Mouse (Mus musculus) CD4-positive naive resting alpha-beta T cell, adult 76 days (primary cell): ENCODE measurements around the gene Serhl. TPM values are rescaled to one million over a fixed set of nuclear protein-coding genes. Genes with fewer than 3 reads are reported as not detected.

Source experiments
- total RNA-seq: library from RNA; stranded (reverse); gene quantifications from one replicate; pipeline ENCODE4 v1.2.4, GENCODE M21; 2023

The Serhl gene
- total RNA-seq, result 15.9 TPM

DNA sequence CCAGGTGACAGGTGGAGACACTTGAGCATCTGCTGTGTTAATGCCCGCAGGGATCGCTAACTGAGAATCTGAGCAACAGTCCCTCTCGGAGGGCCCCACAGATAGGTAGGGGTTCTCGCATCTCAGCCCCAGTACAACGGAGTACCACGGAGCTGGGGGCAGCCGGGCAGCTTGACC lies at the start of gene Serhl:
Gene Serhl (plus strand): TSS at position 78 of the 177 bp plus-strand sequence.

DNA sequence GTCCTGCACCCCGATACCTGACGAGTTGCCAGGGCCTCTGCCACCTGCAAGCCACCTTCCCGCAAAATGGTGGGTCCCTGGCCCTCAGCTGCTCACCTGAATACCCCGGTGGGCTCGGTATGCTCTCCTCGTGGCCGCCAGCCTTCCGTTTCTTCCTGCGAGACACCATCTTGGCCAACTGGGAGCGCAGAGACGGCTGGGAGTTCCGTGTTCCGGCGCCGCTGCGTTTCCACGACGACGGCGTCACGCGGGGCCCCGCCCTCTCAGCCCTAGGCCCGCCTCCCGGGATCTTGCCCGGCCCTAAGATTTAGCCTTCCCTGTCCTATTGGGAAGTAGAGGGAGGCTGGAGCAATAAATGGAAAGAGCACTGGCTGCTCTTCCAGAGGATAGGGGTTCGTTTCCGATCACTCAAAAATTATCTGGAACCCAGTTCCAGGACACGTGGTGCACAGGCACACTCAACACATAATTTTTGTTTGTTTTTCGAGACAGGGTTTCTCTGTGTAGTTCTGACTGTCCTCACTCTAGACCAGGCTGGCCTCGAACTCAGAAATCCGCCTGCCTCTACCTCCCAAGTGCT lies 33.4 kb downstream of the Serhl start, which contains the start of gene Rrp7a:
Gene Rrp7a (minus strand): TSS at position 236 of the 580 bp plus-strand sequence.

DNA sequence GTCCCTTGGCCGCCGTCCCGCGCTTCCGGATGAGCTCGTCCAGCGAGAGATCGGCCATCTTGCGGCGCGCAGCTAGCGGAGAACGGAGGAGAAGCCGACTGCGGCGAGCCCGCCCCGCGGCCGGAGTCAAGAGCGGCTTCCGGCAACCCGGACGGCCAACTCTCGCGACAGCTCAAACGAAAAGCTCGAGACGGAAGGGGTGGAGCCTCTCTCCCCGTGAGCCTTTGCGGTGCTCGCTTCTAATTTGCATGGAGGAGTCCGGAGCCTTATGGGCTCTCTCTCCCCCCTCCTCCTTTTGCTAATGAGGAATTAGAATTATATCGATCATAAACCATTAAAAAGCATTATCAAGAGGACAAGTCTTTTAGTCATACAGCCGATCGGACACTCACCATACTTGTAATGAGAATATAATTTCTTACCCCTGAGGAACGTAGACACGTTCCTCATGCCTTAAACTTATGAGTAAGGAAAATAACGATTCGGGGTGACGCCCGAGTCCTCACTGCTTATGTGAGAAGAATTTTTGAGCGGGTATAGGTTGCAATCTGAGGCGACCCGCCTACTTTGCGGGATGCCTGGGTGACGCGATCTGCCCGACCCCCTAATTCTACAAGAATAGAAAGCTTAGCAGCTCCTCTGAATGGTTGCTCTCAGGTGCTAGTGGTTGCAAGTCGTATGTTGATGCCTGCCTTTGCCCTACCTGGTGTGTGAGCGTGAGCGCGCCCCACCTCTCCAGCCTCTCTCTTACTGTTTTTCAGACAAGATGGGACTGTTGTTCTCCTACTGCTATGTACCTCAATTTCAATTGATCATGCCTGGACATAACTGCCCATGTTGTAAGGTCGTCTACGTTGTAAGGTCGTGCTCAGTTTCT lies 60.1 kb downstream of the Serhl start, which contains the start of gene Poldip3:
Gene Poldip3 (minus strand): TSS at position 189 of the 877 bp plus-strand sequence.

Other genes with a start within 250 kb of the Serhl start
- 218 TPM for gene Tcf20, start 101.6 kb upstream of the Serhl start, total RNA-seq
- 6.5 TPM for gene Nfam1, start 56.2 kb upstream of the Serhl start, total RNA-seq
- 112 TPM for gene Rrp7a, start 33.3 kb downstream of the Serhl start, total RNA-seq
- 235 TPM for gene Poldip3, start 59.9 kb downstream of the Serhl start, total RNA-seq
- 53.2 TPM for gene Cyb5r3, start 83.1 kb downstream of the Serhl start, total RNA-seq
- gene A4galt, start 162.3 kb downstream of the Serhl start, total RNA-seq, result 0.26 TPM